Mouse (Mus musculus): ENCODE measurements around the gene Pip4k2a.
"Not testable (repeated sequence)": the region's sequence is repeated elsewhere in the genome, so short reads cannot be mapped to it uniquely, and the experiment has no call there.

The Pip4k2a gene

GRCm38 (mm10) chr2:18903301-18904068 is 94.4 kb downstream of the Pip4k2a start:
- DNase-seq (ENCODE audit: extremely low read depth, low read depth, low spot score), result no peak

GRCm38 (mm10) chr2:18901133-18901532 is 96.8 kb downstream of the Pip4k2a start:
- DNase-seq (ENCODE audit: extremely low read depth, low read depth, low spot score), result no peak

GRCm38 (mm10) chr2:18900635-18901034 is 97.3 kb downstream of the Pip4k2a start:
- DNase-seq (ENCODE audit: extremely low read depth, low read depth, low spot score), result no peak

- no peak for DNase-seq (ENCODE audit: extremely low read depth, low read depth, low spot score)
These were observed 100.1 kb downstream of the Pip4k2a start for GRCm38 (mm10) chr2:18897742-18898256.

- no peak for DNase-seq (ENCODE audit: extremely low read depth, low read depth, low spot score)
These were observed 101.9 kb downstream of the Pip4k2a start for GRCm38 (mm10) chr2:18896015-18896414.

GRCm38 (mm10) chr2:18893336-18893735 is 104.6 kb downstream of the Pip4k2a start:
- DNase-seq (ENCODE audit: extremely low read depth, low read depth, low spot score), result not testable (repeated sequence)

- DNase-seq (ENCODE audit: extremely low read depth, low read depth, low spot score), result no peak
These were observed 105.9 kb downstream of the Pip4k2a start for GRCm38 (mm10) chr2:18891991-18892537.

GRCm38 (mm10) chr2:18890227-18891001 is 107.5 kb downstream of the Pip4k2a start:
- DNase-seq (ENCODE audit: extremely low read depth, low read depth, low spot score), result no peak

GRCm38 (mm10) chr2:18884277-18884676 is 113.6 kb downstream of the Pip4k2a start:
- no peak for DNase-seq (ENCODE audit: extremely low read depth, low read depth, low spot score)

GRCm38 (mm10) chr2:18874626-18875025 is 123.3 kb downstream of the Pip4k2a start:
- no peak for DNase-seq (ENCODE audit: extremely low read depth, low read depth, low spot score)

- DNase-seq (ENCODE audit: extremely low read depth, low read depth, low spot score), result no peak
These were observed 123.9 kb downstream of the Pip4k2a start for GRCm38 (mm10) chr2:18874063-18874462.

- no peak for DNase-seq (ENCODE audit: extremely low read depth, low read depth, low spot score)
These were observed 124.5 kb downstream of the Pip4k2a start for GRCm38 (mm10) chr2:18873440-18873839.

- no peak for DNase-seq (ENCODE audit: extremely low read depth, low read depth, low spot score)
These were observed 125.1 kb downstream of the Pip4k2a start for GRCm38 (mm10) chr2:18872797-18873196.

- no peak for DNase-seq (ENCODE audit: extremely low read depth, low read depth, low spot score)
These were observed 126.8 kb downstream of the Pip4k2a start for GRCm38 (mm10) chr2:18871087-18871486.

GRCm38 (mm10) chr2:18867069-18867468 is 130.9 kb downstream of the Pip4k2a start:
- DNase-seq (ENCODE audit: extremely low read depth, low read depth, low spot score), result no peak

- DNase-seq (ENCODE audit: extremely low read depth, low read depth, low spot score), result no peak
These were observed 133.2 kb downstream of the Pip4k2a start for GRCm38 (mm10) chr2:18864719-18865118.

GRCm38 (mm10) chr2:18861607-18862158 is 136.2 kb downstream of the Pip4k2a start:
- no peak for DNase-seq (ENCODE audit: extremely low read depth, low read depth, low spot score)

- no peak for DNase-seq (ENCODE audit: extremely low read depth, low read depth, low spot score)
These were observed 137.2 kb downstream of the Pip4k2a start for GRCm38 (mm10) chr2:18860686-18861085.

GRCm38 (mm10) chr2:18857952-18858351 is 140.0 kb downstream of the Pip4k2a start:
- DNase-seq (ENCODE audit: extremely low read depth, low read depth, low spot score), result no peak

GRCm38 (mm10) chr2:18856461-18856860 is 141.5 kb downstream of the Pip4k2a start:
- no peak for DNase-seq (ENCODE audit: extremely low read depth, low read depth, low spot score)

- no peak for DNase-seq (ENCODE audit: extremely low read depth, low read depth, low spot score)
These were observed 142.7 kb downstream of the Pip4k2a start for GRCm38 (mm10) chr2:18855246-18855645.
